ENCODE assay signal across 20 mouse cellular contexts in the genomic region with DNA sequence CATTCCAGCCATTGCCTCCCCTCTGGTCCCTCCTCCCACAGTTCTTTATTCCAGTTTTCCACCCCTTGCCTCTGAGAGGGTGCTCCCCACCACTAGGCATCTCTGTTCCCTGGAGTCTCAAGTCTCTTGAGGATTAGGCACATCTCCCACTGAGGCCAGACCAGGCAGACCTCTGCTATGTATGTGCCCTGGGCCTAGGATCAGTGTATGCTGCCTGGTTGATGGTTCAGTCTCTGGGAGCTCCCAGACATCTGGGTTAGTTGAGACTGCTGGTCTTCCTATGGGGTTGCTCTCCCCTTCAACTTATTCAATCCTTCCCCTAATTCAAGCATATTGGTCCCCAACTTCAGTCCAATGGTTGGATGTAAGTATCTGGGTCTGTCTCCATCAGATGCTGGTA.
DNase-seq lines count a peak whose midpoint lies in the region; ATAC-seq and TF ChIP-seq lines count a peak whose summit lies in the region.
"Had no signal": no experiment of that assay in that cellular context is flagged by ENCODE, and none has a peak within 500 bp of the region (broad histone marks: within the 10 kb centered on the region; RNA-seq: fewer than 3 reads in every experiment).

No protein-coding gene starts in this region.

- ATAC-seq in forebrain, embryonic 13.5 days: 0 out of 2 replicates have a peak, but pooled peaks have one; percentile 40
- ATAC-seq in forebrain, embryonic 14.5 days: no peak
- ATAC-seq in midbrain, embryonic 13.5 days: peak; percentile 50; the same call in 1 of the 2 replicates
- no peak for ATAC-seq in midbrain, postnatal 0 days (ENCODE audit: low FRiP score)
- ATAC-seq in stomach, postnatal 0 days (ENCODE audit: low FRiP score, low TSS enrichment): no peak

- no peak for DNase-seq in forebrain, embryonic 14.5 days (ENCODE audit: low spot score)
- DNase-seq in heart, adult 11 months: peak; percentile 25
- DNase-seq in heart, adult 18-20 months: no peak
- DNase-seq in midbrain, postnatal 0 days (ENCODE audit: low spot score): no peak
- no peak for DNase-seq in stomach, postnatal 0 days (ENCODE audit: low spot score)
- DNase-seq: adrenal gland, adult 2 months; adrenal gland, postnatal 10 days; adrenal gland, postnatal 25 days; cerebellum, adult 11 months; cerebellum, adult 18-20 months; cerebellum, adult 8-10 months; cerebellum, adult 9-11 months; cerebellum, postnatal 14 days; cerebellum, postnatal 36 days had no signal

- H3K9ac ChIP-seq in forebrain, embryonic 13.5 days: no peak overlapping the region
- H3K9ac ChIP-seq in forebrain, embryonic 14.5 days (ENCODE audit: low read length): no peak overlapping the region
- H3K9ac ChIP-seq in midbrain, embryonic 13.5 days (replicated peaks): no peak overlapping the region
- H3K9ac ChIP-seq in midbrain, postnatal 0 days (replicated peaks; ENCODE audit: low read length, poor library complexity, severe bottlenecking): no peak overlapping the region
- no peak overlapping the region for H3K9ac ChIP-seq in stomach, postnatal 0 days (ENCODE audit: low read length)
- H3K9ac ChIP-seq: embryonic facial prominence, embryonic 13.5 days; embryonic facial prominence, embryonic 15.5 days had no signal

- H3K4me3 ChIP-seq in forebrain, embryonic 13.5 days: no peak overlapping the region
- H3K4me3 ChIP-seq in forebrain, embryonic 14.5 days (ENCODE audit: low read depth, low read length): no peak overlapping the region
- H3K4me3 ChIP-seq in midbrain, embryonic 13.5 days (replicated peaks): no peak overlapping the region
- no peak overlapping the region for H3K4me3 ChIP-seq in midbrain, postnatal 0 days (ENCODE audit: low read depth, low read length)
- H3K4me3 ChIP-seq in stomach, postnatal 0 days (ENCODE audit: low read depth, low read length): no peak overlapping the region
- H3K4me3 ChIP-seq: embryonic facial prominence, embryonic 13.5 days; embryonic facial prominence, embryonic 15.5 days; erythroblast, embryonic 14.5 days; forebrain, embryonic 10.5 days had no signal

- no peaks in the 10 kb centered on the region for H3K9me3 ChIP-seq in forebrain, embryonic 13.5 days (replicated peaks)
- no peaks in the 10 kb centered on the region for H3K9me3 ChIP-seq in forebrain, embryonic 14.5 days (replicated peaks; ENCODE audit: control insufficient read depth, low read length)
- H3K9me3 ChIP-seq in midbrain, embryonic 13.5 days: no peaks in the 10 kb centered on the region
- no peaks in the 10 kb centered on the region for H3K9me3 ChIP-seq in midbrain, postnatal 0 days (ENCODE audit: low read length)
- no peaks in the 10 kb centered on the region for H3K9me3 ChIP-seq in stomach, postnatal 0 days (ENCODE audit: control insufficient read depth, low read length)
- H3K9me3 ChIP-seq: embryonic facial prominence, embryonic 13.5 days; embryonic facial prominence, embryonic 15.5 days; forebrain, embryonic 10.5 days had no signal

- peaks cover 19% of the 10 kb centered on the region for H3K4me1 ChIP-seq in forebrain, embryonic 13.5 days
- peaks cover 3% of the 10 kb centered on the region; the same call in 1 of the 2 replicates for H3K4me1 ChIP-seq in forebrain, embryonic 14.5 days (ENCODE audit: control insufficient read depth, insufficient read depth, low read length)
- peaks cover 6% of the 10 kb centered on the region for H3K4me1 ChIP-seq in midbrain, embryonic 13.5 days (replicated peaks)
- no peaks in the 10 kb centered on the region for H3K4me1 ChIP-seq in midbrain, postnatal 0 days (ENCODE audit: insufficient read depth, low read length)
- no peaks in the 10 kb centered on the region for H3K4me1 ChIP-seq in stomach, postnatal 0 days (replicated peaks; ENCODE audit: control insufficient read depth, insufficient read depth)

- no peak for TF ChIP-seq CTCF in midbrain, postnatal 0 days (IDR thresholded peaks at IDR 0.05)
- no peak for TF ChIP-seq CTCF in stomach, postnatal 0 days (IDR thresholded peaks at IDR 0.05; ENCODE audit: low read depth)

- H3K36me3 ChIP-seq in forebrain, embryonic 13.5 days (ENCODE audit: poor library complexity, severe bottlenecking): no peaks in the 10 kb centered on the region
- no peaks in the 10 kb centered on the region for H3K36me3 ChIP-seq in forebrain, embryonic 14.5 days (ENCODE audit: control insufficient read depth, insufficient read depth, low read length)
- no peaks in the 10 kb centered on the region for H3K36me3 ChIP-seq in midbrain, embryonic 13.5 days
- H3K36me3 ChIP-seq in midbrain, postnatal 0 days (ENCODE audit: insufficient read depth, low read length): no peaks in the 10 kb centered on the region
- no peaks in the 10 kb centered on the region for H3K36me3 ChIP-seq in stomach, postnatal 0 days (ENCODE audit: control insufficient read depth, insufficient read depth, low read length)
- H3K36me3 ChIP-seq: embryonic facial prominence, embryonic 13.5 days; embryonic facial prominence, embryonic 15.5 days; forebrain, embryonic 10.5 days had no signal

- H3K27ac ChIP-seq in forebrain, embryonic 13.5 days: no peak overlapping the region
- no peak overlapping the region for H3K27ac ChIP-seq in forebrain, embryonic 14.5 days (ENCODE audit: low read depth, low read length)
- H3K27ac ChIP-seq in midbrain, embryonic 13.5 days: no peak overlapping the region
- no peak overlapping the region for H3K27ac ChIP-seq in midbrain, postnatal 0 days (ENCODE audit: low read depth, low read length)
- no peak overlapping the region for H3K27ac ChIP-seq in stomach, postnatal 0 days (replicated peaks)

- no peak for TF ChIP-seq EP300 in stomach, postnatal 0 days (optimal IDR thresholded peaks at IDR 0.05)

- H3K27me3 ChIP-seq in forebrain, embryonic 13.5 days: no peaks in the 10 kb centered on the region
- H3K27me3 ChIP-seq in forebrain, embryonic 14.5 days (replicated peaks; ENCODE audit: control insufficient read depth, insufficient read depth, low read length): no peaks in the 10 kb centered on the region
- H3K27me3 ChIP-seq in midbrain, embryonic 13.5 days: no peaks in the 10 kb centered on the region
- no peaks in the 10 kb centered on the region for H3K27me3 ChIP-seq in midbrain, postnatal 0 days (ENCODE audit: insufficient read depth, low read length)
- no peaks in the 10 kb centered on the region for H3K27me3 ChIP-seq in stomach, postnatal 0 days (ENCODE audit: control insufficient read depth, insufficient read depth, low read length)
- H3K27me3 ChIP-seq: embryonic facial prominence, embryonic 13.5 days; embryonic facial prominence, embryonic 15.5 days had no signal

- H3K4me2 ChIP-seq in forebrain, embryonic 13.5 days: no peak overlapping the region
- H3K4me2 ChIP-seq in forebrain, embryonic 14.5 days (ENCODE audit: low read length): no peak overlapping the region
- H3K4me2 ChIP-seq in midbrain, embryonic 13.5 days (replicated peaks): no peak overlapping the region
- no peak overlapping the region for H3K4me2 ChIP-seq in midbrain, postnatal 0 days (ENCODE audit: low read depth, low read length, poor library complexity, severe bottlenecking)
- H3K4me2 ChIP-seq in stomach, postnatal 0 days (replicated peaks; ENCODE audit: low read depth): no peak overlapping the region
- H3K4me2 ChIP-seq: embryonic facial prominence, embryonic 15.5 days had no signal

Comparison
In these comparisons a context has a peak if more than half of its experiments do, and no peak if none do; other contexts are left out.
1. ATAC-seq: peak in forebrain, embryonic 13.5 days (single experiment) and midbrain, embryonic 13.5 days (single experiment); none in forebrain, embryonic 14.5 days (single experiment), midbrain, postnatal 0 days (single experiment) and stomach, postnatal 0 days (single experiment).